8 mouse cellular contexts compared by ENCODE assay signal in the genomic region with DNA sequence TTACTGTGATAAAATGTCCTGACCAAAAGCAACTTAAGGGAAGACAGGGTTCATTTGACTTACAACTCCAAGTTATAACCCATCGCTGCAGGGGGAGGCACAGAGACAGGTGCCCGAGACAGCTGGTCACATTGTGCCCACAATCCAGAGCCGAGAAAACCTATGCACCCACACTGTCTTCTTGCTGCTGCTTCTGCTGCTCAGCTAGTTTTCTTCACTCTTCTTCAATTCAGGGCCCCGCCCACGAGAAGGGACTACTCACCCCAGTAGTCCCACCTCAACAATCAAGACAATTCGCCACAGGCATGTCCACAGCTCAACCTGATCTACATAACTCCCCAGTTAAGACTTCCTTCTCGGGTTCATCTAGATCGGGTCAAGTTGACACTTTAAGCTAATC. TPM values are rescaled to one million over a fixed set of nuclear protein-coding genes. Genes with fewer than 3 reads are reported as not detected.
DNase-seq lines count a peak whose midpoint lies in the region; ATAC-seq and TF ChIP-seq lines count a peak whose summit lies in the region.

A gene (minus strand): TSS at position 214 of the 400 bp plus-strand sequence.

- H3K4me2 ChIP-seq in embryonic facial prominence, embryonic 13.5 days: no peak within 1 kb of the TSS

- H3K36me3 ChIP-seq in liver, adult 2 months (ENCODE audit: control insufficient read depth, insufficient read depth, low read length): no peaks in the 10 kb centered on the region
- H3K36me3 ChIP-seq in embryonic facial prominence, embryonic 13.5 days: no peaks in the 10 kb centered on the region

- WGBS in liver, adult 2 months: 91% methylated on average over 8 of the region's 8 CpGs
- 87% methylated on average over 8 of the region's 8 CpGs for WGBS in embryonic facial prominence, embryonic 13.5 days

- H3K27me3 ChIP-seq in liver, adult 2 months (ENCODE audit: control insufficient read depth, insufficient read depth, low read length): no peaks in the 10 kb centered on the region
- H3K27me3 ChIP-seq in embryonic facial prominence, embryonic 13.5 days: peaks cover 9% of the 10 kb centered on the region; the same call in 1 of the 2 replicates

- no peak for DNase-seq in liver, adult 2 months (ENCODE audit: extremely low read depth, low read depth, low spot score)
- DNase-seq in liver: no peak
- no peak for DNase-seq in layer of hippocampus, postnatal 10 days (ENCODE audit: low spot score in 2 of 2)
- DNase-seq in cerebellum, adult 9-10 months: no peak
- DNase-seq in gastrocnemius, adult 8-10 months (ENCODE audit: low spot score in 2 of 2): no peak
- no peak for DNase-seq in yolk sac, embryonic 10.5 days (ENCODE audit: low spot score)

- no peak within 1 kb of the TSS for H3K27ac ChIP-seq in liver, adult 2 months (replicated peaks; ENCODE audit: insufficient read depth, low read depth, low read length)
- H3K27ac ChIP-seq in embryonic facial prominence, embryonic 13.5 days: no peak within 1 kb of the TSS

- no peak within 1 kb of the TSS for H3K4me3 ChIP-seq in liver, adult 2 months (ENCODE audit: insufficient read depth, low read depth, low read length)
- no peak within 1 kb of the TSS for H3K4me3 ChIP-seq in embryonic facial prominence, embryonic 13.5 days

- no peak within 1 kb of the TSS for H3K9ac ChIP-seq in liver, adult 2 months (ENCODE audit: low read depth, low read length)
- H3K9ac ChIP-seq in embryonic facial prominence, embryonic 13.5 days: no peak within 1 kb of the TSS

- no peaks in the 10 kb centered on the region for H3K9me3 ChIP-seq in embryonic facial prominence, embryonic 13.5 days

- H3K79me2 ChIP-seq in liver, adult 2 months (ENCODE audit: control insufficient read depth, insufficient read depth, low read length): no peaks in the 10 kb centered on the region

- TF ChIP-seq CTCF in liver, adult 2 months (IDR thresholded peaks at IDR 0.05; ENCODE audit: low read depth, low read length): no peak

- no peak for TF ChIP-seq POLR2A in liver, adult 2 months (IDR thresholded peaks at IDR 0.05; ENCODE audit: extremely low read depth, insufficient read depth, low read length)

- peaks cover 8% of the 10 kb centered on the region for H3K4me1 ChIP-seq in liver, adult 2 months (ENCODE audit: control insufficient read depth, insufficient read depth, low read length)
- H3K4me1 ChIP-seq in embryonic facial prominence, embryonic 13.5 days: no peaks in the 10 kb centered on the region

- no peak for ATAC-seq in embryonic facial prominence, embryonic 13.5 days (ENCODE audit: insufficient number of reproducible peaks, insufficient read depth, low FRiP score, low TSS enrichment, low read depth)
- no peak for ATAC-seq in monocyte, adult 5-6 weeks (replicated peaks; ENCODE audit: insufficient number of reproducible peaks, low FRiP score, low TSS enrichment, poor library complexity, severe bottlenecking)

RNA-seq across cellular contexts. Expression of the gene that starts here (rescaled TPM):
- total RNA-seq in liver, adult 2 months (2014; rRNA removed): 81.7 and 88.7 TPM in 2 replicates
- 48.1 and 61.2 TPM in 2 replicates for polyA plus RNA-seq in liver, adult 2 months (2012; rRNA removed)
- polyA plus RNA-seq in embryonic facial prominence, embryonic 13.5 days (2015; fragmentation: Nextera tagmentation; extraction: Ambion mirVana): 43.6 and 47.7 TPM in 2 replicates
- 10 to 100 TPM; 37.8 to 45.1 TPM for total RNA-seq in layer of hippocampus, postnatal 10 days (2021)
- total RNA-seq in monocyte, adult 5-6 weeks (2017): 91.8 to 116 TPM (median 105 TPM) in 3 replicates
- 1 to 10 TPM; 2.2 to 4.8 (median 3.3) TPM for total RNA-seq in gastrocnemius, adult 8-10 months (2022)

Comparison
In these comparisons a context has a peak if more than half of its experiments do, and no peak if none do; other contexts are left out.
1. RNA of the gene that starts here (total RNA-seq): 91.8 to 116 TPM in monocyte, adult 5-6 weeks, 81.7 to 88.7 TPM in liver, adult 2 months and 37.8 to 45.1 TPM in layer of hippocampus, postnatal 10 days; 2.2 to 4.8 TPM in gastrocnemius, adult 8-10 months; every median in the first group is over 4 times any median in the second.